Mouse (Mus musculus): ENCODE measurements around the gene Rb1.

GRCm38 (mm10) chr14:73312909-73313308, 12.7 kb downstream of the Rb1 start:
- TF ChIP-seq CTCF (IDR thresholded peaks at IDR 0.05; ENCODE audit: insufficient read depth, low read length): no peak
- no peak for TF ChIP-seq POLR2A (IDR thresholded peaks at IDR 0.05; ENCODE audit: borderline replicate concordance, extremely low read depth, low read depth, low read length)
